Mouse (Mus musculus) spleen, adult 12 weeks (tissue): ENCODE data around the gene Nova1.

ENCODE experiments used
- DNase-seq: peaks from one replicate; pipeline ENCODE4 v3.0.0; 2022; ENCODE audit warnings: low spot score

Gene Nova1

GRCm38 (mm10) chr12:46676341-46676740 lies 142.4 kb downstream of the Nova1 start:
- DNase-seq = no peak

GRCm38 (mm10) chr12:46666706-46667105 lies 152.0 kb downstream of the Nova1 start:
- no peak for DNase-seq

- DNase-seq = no peak
These were observed 172.6 kb downstream of the Nova1 start for GRCm38 (mm10) chr12:46646139-46646611.

- no peak for DNase-seq
These were observed 173.3 kb downstream of the Nova1 start for GRCm38 (mm10) chr12:46645365-46645962.
